Mouse (Mus musculus) limb, embryonic 14.5 days (tissue): ENCODE results near the gene Jakmip3. TPM values are rescaled to one million over a fixed set of nuclear protein-coding genes. Genes with fewer than 3 reads are reported as not detected.

Experiments used
- ATAC-seq: fragments of 200-750 bp; cut with Nextera tagmentation; 2 replicates; pipeline ENCODE4 v1.8.0; 2017; ENCODE audit warnings: low read depth, moderate number of reproducible peaks, moderate TSS enrichment; ENCODE audit not compliant: low FRiP score
- DNase-seq: peaks from one replicate; pipeline ENCODE4 v3.0.0-alpha.2; 2015; ENCODE audit warnings: low spot score
- H3K27ac ChIP-seq: fragments of 300-500 bp; sonication (generic); replicated peaks from 2 replicates; pipeline ENCODE4 v1.5.1; 2014; ENCODE audit warnings: low read depth, mild to moderate bottlenecking, low read length, moderate library complexity, mixed read lengths
- H3K27me3 ChIP-seq: fragments of 300-500 bp; sonication (generic); 2 replicates; pipeline ENCODE4 v1.6.1; 2014; ENCODE audit warnings: low read length, mixed read lengths; ENCODE audit not compliant: control insufficient read depth, insufficient read depth
- H3K36me3 ChIP-seq: fragments of 300-500 bp; sonication (generic); 2 replicates; pipeline ENCODE4 v1.6.1; 2014; ENCODE audit warnings: mild to moderate bottlenecking, low read length, moderate library complexity, mixed read lengths; ENCODE audit not compliant: control insufficient read depth, insufficient read depth
- H3K4me1 ChIP-seq: fragments of 300-500 bp; sonication (generic); 2 replicates; pipeline ENCODE4 v1.6.1; 2014; ENCODE audit warnings: antibody characterized with exemption, low read length, mixed read lengths; ENCODE audit not compliant: control insufficient read depth, insufficient read depth
- H3K4me2 ChIP-seq: fragments of 300-500 bp; sonication (generic); replicated peaks from 2 replicates; pipeline ENCODE4 v1.6.1; 2014; ENCODE audit warnings: low read depth, mild to moderate bottlenecking, low read length, moderate library complexity; ENCODE audit not compliant: severe bottlenecking
- H3K4me3 ChIP-seq: fragments of 300-500 bp; sonication (generic); replicated peaks from 2 replicates; pipeline ENCODE4 v1.5.1; 2014; ENCODE audit warnings: low read length
- H3K9ac ChIP-seq: fragments of 300-500 bp; sonication (generic); 2 replicates; pipeline ENCODE4 v1.6.1; 2014; ENCODE audit warnings: mild to moderate bottlenecking, low read depth, low read length, moderate library complexity; ENCODE audit not compliant: severe bottlenecking
- H3K9me3 ChIP-seq: fragments of 300-500 bp; sonication (generic); 2 replicates; pipeline ENCODE4 v1.6.1; 2016; ENCODE audit warnings: low read length; ENCODE audit not compliant: control insufficient read depth
- POLR2A ChIP-seq: fragments of 200-500 bp; IDR thresholded peaks from 2 replicates; pipeline ENCODE4 v1.8.0; 2012; ENCODE audit warnings: inconsistent platforms, mild to moderate bottlenecking, moderate library complexity, borderline replicate concordance; ENCODE audit not compliant: insufficient read depth, insufficient read length; ENCODE audit errors: extremely low read depth
- WGBS: fragments of 180-500 bp; shearing (Covaris S2); extraction: QIAGEN DNeasy Blood & Tissue Kit; methylation state at CpG from one replicate; pipeline ENCODE4 v1.1.7; 2014; 5-methylcytosine and 5-hydroxymethylcytosine counted together
- polyA plus RNA-seq, 2 experiments: library from polyadenylated mRNA; depleted of rRNA in 1 of 2; stranded (reverse) in 1 of 2; unstranded in 1 of 2; fragments of >200 nt; fragmentation: Nextera tagmentation in 1 of 2; extraction: Ambion mirVana in 1 of 2; gene quantifications; 2 replicates each; pipeline versions ENCODE4 v1.2.1 to v1.2.3; 2012 to 2014

Gene Jakmip3
- polyA plus RNA-seq, 2 experiments, result 0.48 to 1.4 TPM

DNA sequence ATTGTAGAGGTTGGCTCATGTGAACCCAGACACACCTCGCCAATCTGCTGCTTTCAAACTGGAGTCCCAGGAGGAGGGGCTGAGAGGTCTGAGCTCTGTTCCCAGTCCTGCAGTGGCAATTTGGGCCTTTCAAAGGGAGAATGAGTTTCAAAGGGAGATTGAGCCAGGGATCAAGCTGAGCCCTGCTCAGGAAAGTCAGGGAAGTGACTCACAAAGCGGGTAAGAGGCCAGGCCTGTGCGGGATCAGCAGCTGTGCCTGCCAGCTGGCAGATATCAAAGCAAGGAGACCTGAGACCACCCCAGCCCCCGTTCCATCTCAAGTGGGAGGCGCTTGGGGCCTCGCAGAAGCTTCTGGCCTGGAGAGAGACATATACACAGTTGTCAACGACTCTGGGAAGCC is 136.8 kb downstream of the Jakmip3 start:
- peak; percentile 20 for DNase-seq
- H3K9me3 ChIP-seq, result no peaks in the 10 kb centered on the region
- TF ChIP-seq POLR2A, result no peak
- 15% methylated on average over 7 of the region's 7 CpGs for WGBS
- no peak overlapping the region for H3K9ac ChIP-seq
- no peaks in the 10 kb centered on the region for H3K27me3 ChIP-seq
- peaks cover 19% of the 10 kb centered on the region for H3K4me1 ChIP-seq
- peak; percentile 73 for ATAC-seq
- H3K4me2 ChIP-seq, result no peak overlapping the region
- no peak overlapping the region for H3K4me3 ChIP-seq
- H3K27ac ChIP-seq, result no peak overlapping the region
- no peaks in the 10 kb centered on the region for H3K36me3 ChIP-seq

GRCm38 (mm10) chr7:139078181-139078580 is 137.7 kb downstream of the Jakmip3 start:
- peak; percentile 50 for DNase-seq
- H3K4me2 ChIP-seq, result no peak overlapping the region
- no peaks in the 10 kb centered on the region for H3K9me3 ChIP-seq
- no peak overlapping the region for H3K9ac ChIP-seq
- peak; percentile 39; the same call in 1 of the 2 replicates for ATAC-seq
- TF ChIP-seq POLR2A, result no peak
- no peak overlapping the region for H3K4me3 ChIP-seq
- H3K27ac ChIP-seq, result no peak overlapping the region
- H3K27me3 ChIP-seq, result no peaks in the 10 kb centered on the region
- no peaks in the 10 kb centered on the region for H3K36me3 ChIP-seq
- peaks cover 19% of the 10 kb centered on the region for H3K4me1 ChIP-seq
- 48% methylated on average over 6 of the region's 6 CpGs for WGBS

DNA sequence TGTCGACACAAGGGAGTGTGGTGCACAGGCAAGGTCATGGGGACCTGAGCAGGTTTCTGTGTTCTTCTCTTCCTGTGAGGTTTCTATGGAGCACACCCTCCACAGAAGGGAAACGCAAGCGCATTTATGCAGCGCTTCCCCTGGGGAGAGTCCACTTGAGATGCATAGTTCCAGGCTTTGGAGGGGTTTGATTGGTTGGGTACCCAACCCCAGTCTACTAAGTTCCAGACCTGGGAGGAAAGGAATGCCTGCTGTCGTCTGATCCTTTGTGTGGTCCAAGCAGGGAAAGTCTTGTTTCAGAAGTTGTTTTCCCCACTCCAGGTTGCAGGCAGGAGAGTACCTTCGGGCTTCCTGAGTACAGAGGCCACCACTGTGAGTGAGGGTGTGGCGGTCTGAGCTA is 138.6 kb downstream of the Jakmip3 start:
- 78% methylated on average over 7 of the region's 7 CpGs for WGBS
- DNase-seq (no peak), ATAC-seq (no peak)
- Histone ChIP-seq H3K27ac (no peak overlapping the region), H3K27me3 (no peaks in the 10 kb centered on the region), H3K4me1 (peaks cover 19% of the 10 kb centered on the region), H3K4me2 (no peak overlapping the region), H3K36me3 (no peaks in the 10 kb centered on the region), H3K9ac (no peak overlapping the region), H3K4me3 (no peak overlapping the region), H3K9me3 (no peaks in the 10 kb centered on the region)
- no peak for TF ChIP-seq POLR2A

GRCm38 (mm10) chr7:139080714-139081113 is 140.2 kb downstream of the Jakmip3 start:
- Histone ChIP-seq H3K9ac (no peak overlapping the region), H3K36me3 (no peaks in the 10 kb centered on the region), H3K4me3 (no peak overlapping the region), H3K4me2 (no peak overlapping the region), H3K27ac (no peak overlapping the region), H3K9me3 (no peaks in the 10 kb centered on the region), H3K4me1 (peaks cover 13% of the 10 kb centered on the region), H3K27me3 (peaks cover 4% of the 10 kb centered on the region; the same call in 1 of the 2 replicates)
- WGBS, result 74% methylated on average over 4 of the region's 4 CpGs
- no peak for ATAC-seq
- no peak for DNase-seq
- no peak for TF ChIP-seq POLR2A

DNA sequence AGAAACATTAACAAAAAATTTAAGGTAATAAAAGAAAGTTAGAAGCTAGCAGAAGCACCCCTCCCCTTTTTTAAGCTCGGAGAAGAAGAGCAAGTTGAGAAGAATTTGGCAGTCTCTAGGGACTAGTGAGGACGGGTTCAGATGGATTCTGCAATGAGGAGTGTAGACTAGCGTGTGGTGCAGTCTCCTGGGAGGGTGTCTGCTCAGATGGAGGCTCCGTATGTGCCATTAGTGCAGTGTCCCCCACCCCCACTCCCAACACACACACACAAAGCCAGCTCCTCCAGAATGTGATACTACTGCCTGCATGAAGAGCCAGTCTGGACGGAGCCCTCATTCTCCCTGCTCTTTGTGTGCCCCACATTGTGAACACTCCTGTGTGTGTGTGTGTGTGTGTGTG is 140.6 kb downstream of the Jakmip3 start:
- no peak for ATAC-seq
- H3K4me2 ChIP-seq, result no peak overlapping the region
- no peak overlapping the region for H3K27ac ChIP-seq
- no peak for TF ChIP-seq POLR2A
- H3K4me1 ChIP-seq, result peaks cover 13% of the 10 kb centered on the region
- H3K27me3 ChIP-seq, result peaks cover 4% of the 10 kb centered on the region; the same call in 1 of the 2 replicates
- DNase-seq, result no peak
- H3K36me3 ChIP-seq, result no peaks in the 10 kb centered on the region
- H3K9me3 ChIP-seq, result no peaks in the 10 kb centered on the region
- no peak overlapping the region for H3K4me3 ChIP-seq
- H3K9ac ChIP-seq, result no peak overlapping the region
- WGBS, result 71% methylated on average over 5 of the region's 5 CpGs

DNA sequence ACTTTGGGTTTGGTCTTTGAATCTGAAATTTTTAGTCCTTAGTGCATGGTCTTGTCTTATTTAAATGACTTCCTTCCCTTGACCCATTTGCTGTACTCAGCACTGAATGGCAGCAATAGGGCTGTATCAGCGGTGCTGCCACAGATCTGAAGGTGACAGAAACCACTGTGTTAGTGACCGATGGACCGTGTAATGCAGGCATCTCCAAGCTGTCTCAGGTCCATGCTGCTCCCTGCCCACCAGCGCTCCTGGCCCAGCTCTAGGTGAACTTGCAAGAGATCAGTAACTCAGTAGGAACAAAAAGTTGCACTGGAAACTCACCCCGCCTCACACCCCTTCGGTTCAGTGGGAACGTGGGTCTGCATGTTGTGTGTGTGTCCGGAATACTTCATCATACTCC is 141.8 kb downstream of the Jakmip3 start:
- Histone ChIP-seq H3K4me1 (peaks cover 19% of the 10 kb centered on the region), H3K4me2 (no peak overlapping the region), H3K9me3 (no peaks in the 10 kb centered on the region), H3K36me3 (no peaks in the 10 kb centered on the region), H3K27ac (no peak overlapping the region), H3K27me3 (peaks cover 14% of the 10 kb centered on the region; the same call in 1 of the 2 replicates), H3K4me3 (no peak overlapping the region), H3K9ac (no peak overlapping the region)
- 79% methylated on average over 8 of the region's 8 CpGs for WGBS
- TF ChIP-seq POLR2A, result no peak
- ATAC-seq (no peak), DNase-seq (no peak)
